Mouse (Mus musculus) thymus, adult 2 months (tissue): Measurements from ENCODE around the gene Zfp729a. TPM values are rescaled to one million over a fixed set of nuclear protein-coding genes. Genes with fewer than 3 reads are reported as not detected.

ENCODE experiments used
- DNase-seq: peaks from one replicate; pipeline ENCODE4 v3.0.0; 2021
- H3K27ac ChIP-seq: fragments of 200-500 bp; 2 replicates; pipeline ENCODE4 v1.5.1; 2012; ENCODE audit warnings: low read length, control low read depth; ENCODE audit not compliant: control insufficient read depth, insufficient read depth
- H3K27me3 ChIP-seq: fragments of 200-500 bp; 2 replicates; pipeline ENCODE4 v1.6.1; 2012; ENCODE audit warnings: mild to moderate bottlenecking, low read length, moderate library complexity, mixed read lengths; ENCODE audit not compliant: control insufficient read depth, insufficient read depth
- H3K36me3 ChIP-seq: fragments of 200-500 bp; 2 replicates; pipeline ENCODE4 v1.6.1; 2012; ENCODE audit warnings: mild to moderate bottlenecking, low read length, moderate library complexity; ENCODE audit not compliant: control insufficient read depth, insufficient read depth
- H3K4me1 ChIP-seq: fragments of 200-500 bp; replicated peaks from 2 replicates; pipeline ENCODE4 v1.6.1; 2012; ENCODE audit warnings: low read length; ENCODE audit not compliant: control insufficient read depth, insufficient read depth
- H3K4me3 ChIP-seq: fragments of 200-500 bp; 2 replicates; pipeline ENCODE4 v1.5.1; 2012; ENCODE audit warnings: mild to moderate bottlenecking, low read length, control low read depth, moderate library complexity; ENCODE audit not compliant: control insufficient read depth, insufficient read depth
- CTCF ChIP-seq: fragments of 200-500 bp; IDR thresholded peaks from 2 replicates; pipeline ENCODE4 v1.5.1; 2012; ENCODE audit warnings: mild to moderate bottlenecking, control low read depth, low read length, moderate library complexity, borderline replicate concordance; ENCODE audit not compliant: control insufficient read depth, poor library complexity, insufficient read depth; ENCODE audit errors: extremely low read depth
- POLR2A ChIP-seq: fragments of 200-500 bp; IDR thresholded peaks from 2 replicates; pipeline ENCODE4 v1.6.1; 2012; ENCODE audit warnings: mild to moderate bottlenecking, low read length, control low read depth, moderate library complexity; ENCODE audit not compliant: control insufficient read depth, poor library complexity, insufficient read depth; ENCODE audit errors: extremely low read depth
- WGBS: fragments of 180-500 bp; shearing (Covaris S2); methylation state at CpG from one replicate; pipeline ENCODE4 v1.1.7; 2018; 5-methylcytosine and 5-hydroxymethylcytosine counted together
- polyA plus RNA-seq: library from polyadenylated mRNA; depleted of rRNA; stranded (reverse); fragments of >200 nt; gene quantifications from 2 replicates; pipeline ENCODE4 v1.2.3, GENCODE M21; 2012; rRNA removed

Zfp729a gene
- polyA plus RNA-seq, 1 experiment, result 1.8 TPM

GRCm38 (mm10) chr13:67610108-67610507 is 27.5 kb downstream of the Zfp729a start:
- H3K4me1 ChIP-seq, result no peaks in the 10 kb centered on the region; the same call in 1 of the 2 replicates
- TF ChIP-seq POLR2A (no peak), CTCF (no peak)
- no peak overlapping the region for H3K4me3 ChIP-seq
- no peak for DNase-seq
- H3K27ac ChIP-seq, result no peak overlapping the region
- 68% methylated on average over 4 of the region's 4 CpGs for WGBS
- H3K36me3 ChIP-seq, result no peaks in the 10 kb centered on the region
- H3K27me3 ChIP-seq, result no peaks in the 10 kb centered on the region

- H3K4me1 ChIP-seq, result no peaks in the 10 kb centered on the region; the same call in 1 of the 2 replicates
- H3K27me3 ChIP-seq, result no peaks in the 10 kb centered on the region
- no peak within 1 kb of the TSS for H3K27ac ChIP-seq
- H3K4me3 ChIP-seq, result peak within 1 kb of the TSS; percentile 62
- TF ChIP-seq POLR2A (no peak), CTCF (no peak)
- 3% methylated on average over 20 of the region's 20 CpGs for WGBS
- no peaks in the 10 kb centered on the region for H3K36me3 ChIP-seq
- peak; percentile 91 for DNase-seq
These were observed 28.3 kb downstream of the Zfp729a start, which contains the start of gene Zfp729b for GRCm38 (mm10) chr13:67609066-67609876. TSS of gene Zfp729b (minus strand) at chr13:67609707.

- TF ChIP-seq POLR2A (no peak), CTCF (no peak)
- no peaks in the 10 kb centered on the region for H3K27me3 ChIP-seq
- H3K27ac ChIP-seq, result no peak overlapping the region
- no peak overlapping the region for H3K4me3 ChIP-seq
- H3K36me3 ChIP-seq, result no peaks in the 10 kb centered on the region
- 84% methylated on average over 5 of the region's 5 CpGs for WGBS
- H3K4me1 ChIP-seq, result no peaks in the 10 kb centered on the region
- no peak for DNase-seq
These were observed 64.9 kb downstream of the Zfp729a start for GRCm38 (mm10) chr13:67572591-67573189.

Other genes starting within 250 kb of the Zfp729a start
- 1.6 and 5.0 TPM in 2 replicates for gene Zfp429, start 238.0 kb downstream of the Zfp729a start, polyA plus RNA-seq
- gene Zfp459, start 216.4 kb downstream of the Zfp729a start, polyA plus RNA-seq, result 0.41 and 0.61 TPM in 2 replicates
- gene Zfp874a, start 186.2 kb downstream of the Zfp729a start, polyA plus RNA-seq, result 2.4 and 3.6 TPM in 2 replicates
- gene Zfp874b, start 153.5 kb downstream of the Zfp729a start, polyA plus RNA-seq, result 5.9 and 6.3 TPM in 2 replicates
- gene Zfp58, start 137.2 kb downstream of the Zfp729a start, polyA plus RNA-seq, result 1.2 and 1.7 TPM in 2 replicates
- gene Gm26965, start 111.6 kb downstream of the Zfp729a start, polyA plus RNA-seq, result not detected in 2 replicates
- gene Zfp87, start 111.6 kb downstream of the Zfp729a start, polyA plus RNA-seq, result 31.2 and 43.7 TPM in 2 replicates
- 7.0 and 8.6 TPM in 2 replicates for gene Zfp748, start 84.0 kb downstream of the Zfp729a start, polyA plus RNA-seq
- gene Zfp729b, start 28.1 kb downstream of the Zfp729a start, polyA plus RNA-seq, result 1.1 and 1.2 TPM in 2 replicates
- 1.0 TPM in 1 of 2 replicates, not detected in the other for gene Gm49345, start within 50 bp of the Zfp729a start, polyA plus RNA-seq
- gene Zfp738, start 49.3 kb upstream of the Zfp729a start, polyA plus RNA-seq, result 9.9 and 10.4 TPM in 2 replicates
- 1.4 TPM in 2 replicates for gene Zfp65, start 91.4 kb upstream of the Zfp729a start, polyA plus RNA-seq
- gene Zfp85, start 117.4 kb upstream of the Zfp729a start, polyA plus RNA-seq, result 0.83 and 0.96 TPM in 2 replicates
- gene Zfp493, start 141.9 kb upstream of the Zfp729a start, polyA plus RNA-seq, result 0.96 and 1.7 TPM in 2 replicates
- gene Zfp273, start 175.9 kb upstream of the Zfp729a start, polyA plus RNA-seq, result 0.90 and 1.2 TPM in 2 replicates
- gene Gm10037, start 193.3 kb upstream of the Zfp729a start, polyA plus RNA-seq, result 0.34 TPM in 1 of 2 replicates, not detected in the other
- gene BC048507, start 225.5 kb upstream of the Zfp729a start, polyA plus RNA-seq, result not detected in 2 replicates